In the genomic region with DNA sequence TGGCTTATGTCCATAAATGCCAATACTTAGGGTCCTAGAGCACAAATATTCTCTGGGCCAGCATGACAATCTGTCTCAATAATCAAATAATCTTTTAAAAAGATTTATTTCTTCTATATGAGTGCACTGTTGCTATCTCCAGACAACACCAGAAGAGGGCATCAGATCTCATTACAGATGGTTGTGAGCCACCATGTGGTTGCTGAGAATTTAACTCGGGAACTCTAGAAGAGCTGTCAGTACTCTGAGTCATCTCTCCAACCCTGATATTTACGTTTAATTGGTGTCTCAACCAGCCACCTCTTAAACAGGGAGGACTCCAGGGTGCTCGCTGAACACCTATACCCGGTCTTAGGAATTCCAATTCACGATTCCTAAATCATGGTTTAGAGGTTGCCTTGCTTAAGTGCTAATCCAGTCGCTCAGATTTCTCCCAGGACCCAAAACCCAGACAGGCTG, we compare ENCODE assay signal across 8 mouse cellular contexts. TPM values are rescaled to one million over a fixed set of nuclear protein-coding genes. Genes with fewer than 3 reads are reported as not detected.
DNase-seq lines count a peak whose midpoint lies in the region; ATAC-seq and TF ChIP-seq lines count a peak whose summit lies in the region.
"Not testable (repeated sequence)": the region's sequence is repeated elsewhere in the genome, so short reads cannot be mapped to it uniquely, and the experiment has no call there.

No protein-coding gene starts in this region.

- peak; percentile 35 for DNase-seq in Muller cell, postnatal 12 days (ENCODE audit: inconsistent ontology term)
- DNase-seq in cerebellum, postnatal 25 days, result peak; percentile 38
- peak; percentile 24 for DNase-seq in gastrocnemius, adult 18-20 months (ENCODE audit: low spot score)
- DNase-seq in hindbrain, postnatal 0 days (ENCODE audit: low spot score), result peak; percentile 6
- DNase-seq in layer of hippocampus, adult 9-10 months (ENCODE audit: low spot score), result peak; percentile 13

- H3K27ac ChIP-seq in hindbrain, postnatal 0 days, result peak overlapping the region; percentile 45; the same call in 1 of the 2 replicates
- not testable (repeated sequence) for H3K27ac ChIP-seq in liver, embryonic 16.5 days (ENCODE audit: low read length)
- H3K27ac ChIP-seq in testis, adult 2 months (ENCODE audit: control insufficient read depth, insufficient read depth, low read depth, low read length), result peak overlapping the region; percentile 53

- TF ChIP-seq CTCF in hindbrain, postnatal 0 days (IDR thresholded peaks at IDR 0.05; ENCODE audit: low read depth), result peak; percentile 54
- not testable (repeated sequence) for TF ChIP-seq CTCF in testis, adult 2 months (IDR thresholded peaks at IDR 0.05; ENCODE audit: control insufficient read depth, insufficient read depth, insufficient replicate concordance, low read depth, low read length)

- not testable (repeated sequence) for H3K9me3 ChIP-seq in hindbrain, postnatal 0 days (ENCODE audit: low read length); liver, embryonic 16.5 days (replicated peaks; ENCODE audit: control insufficient read depth, low read length)

- H3K36me3 ChIP-seq in hindbrain, postnatal 0 days (ENCODE audit: insufficient read depth, low read length); testis, adult 2 months (ENCODE audit: control insufficient read depth, insufficient read depth, low read length): not testable (repeated sequence)
- H3K36me3 ChIP-seq in liver, embryonic 16.5 days (ENCODE audit: control insufficient read depth, insufficient read depth), result peaks cover 26% of the 10 kb centered on the region
- H3K36me3 ChIP-seq in myocyte (ENCODE audit: control insufficient read depth, insufficient read depth), result peaks cover 12% of the 10 kb centered on the region

- ATAC-seq in hindbrain, postnatal 0 days, result peak; percentile 57
- ATAC-seq in liver, embryonic 16.5 days (ENCODE audit: low read depth), result not testable (repeated sequence)

- H3K9ac ChIP-seq in hindbrain, postnatal 0 days (replicated peaks; ENCODE audit: low read length), result peak overlapping the region; percentile 51
- peak overlapping the region; percentile 65 for H3K9ac ChIP-seq in liver, embryonic 16.5 days (ENCODE audit: low read depth, low read length)

- 44% methylated on average over 6 of the region's 6 CpGs for WGBS in hindbrain, postnatal 0 days
- WGBS in liver, embryonic 16.5 days (ENCODE audit: insufficient replicate concordance), result 47% methylated on average over 6 of the region's 6 CpGs

- H3K4me2 ChIP-seq in hindbrain, postnatal 0 days (ENCODE audit: low read depth, low read length), result peak overlapping the region; percentile 77
- peak overlapping the region; percentile 74 for H3K4me2 ChIP-seq in liver, embryonic 16.5 days (ENCODE audit: low read depth, low read length)
- H3K4me2 ChIP-seq in myocyte (ENCODE audit: low read depth), result peak overlapping the region; percentile 87

- peak overlapping the region; percentile 32 for H3ac ChIP-seq in myocyte (ENCODE audit: control insufficient read depth, insufficient read length)

- H3K4me1 ChIP-seq in hindbrain, postnatal 0 days (ENCODE audit: insufficient read depth, low read length); liver, embryonic 16.5 days (ENCODE audit: control insufficient read depth, low read depth, low read length); testis, adult 2 months (ENCODE audit: control insufficient read depth, insufficient read depth, low read length): not testable (repeated sequence)

- peak overlapping the region; percentile 69 for H3K4me3 ChIP-seq in hindbrain, postnatal 0 days (ENCODE audit: low read length)
- peak overlapping the region; percentile 73 for H3K4me3 ChIP-seq in liver, embryonic 16.5 days (ENCODE audit: low read depth, low read length)
- H3K4me3 ChIP-seq in myocyte, result peak overlapping the region; percentile 53
- H3K4me3 ChIP-seq in testis, adult 2 months (ENCODE audit: control insufficient read depth, low read depth, low read length), result peak overlapping the region; percentile 93

- not testable (repeated sequence) for H3K27me3 ChIP-seq in hindbrain, postnatal 0 days (ENCODE audit: insufficient read depth, low read length); liver, embryonic 16.5 days (ENCODE audit: control insufficient read depth, insufficient read depth, low read depth, low read length); myocyte (ENCODE audit: control insufficient read depth, insufficient read depth, insufficient read length); testis, adult 2 months (ENCODE audit: control insufficient read depth, insufficient read depth, low read length)

- H3K79me2 ChIP-seq in myocyte (ENCODE audit: control insufficient read depth, insufficient read depth), result not testable (repeated sequence)

- TF ChIP-seq POLR2A in myocyte (IDR thresholded peaks at IDR 0.05; ENCODE audit: insufficient read length, low read depth); testis, adult 2 months (IDR thresholded peaks at IDR 0.05; ENCODE audit: control insufficient read depth, low read depth, low read length): not testable (repeated sequence)

RNA-seq across cellular contexts. Expression of gene Srpk2, which starts 27.3 kb away (rescaled TPM):
- total RNA-seq in gastrocnemius, adult 18-20 months (2021), result 10 to 100 TPM; 23.8 to 27.4 TPM
- total RNA-seq in hindbrain, postnatal 0 days (2014; rRNA removed), result 55.0 and 62.2 TPM in 2 replicates
- 150 TPM in 2 replicates for polyA plus RNA-seq in hindbrain, postnatal 0 days (2015; fragmentation: Nextera tagmentation; extraction: Ambion mirVana)
- polyA plus RNA-seq in liver, embryonic 16.5 days (2015; fragmentation: Nextera tagmentation; extraction: Ambion mirVana), result 6.2 and 6.6 TPM in 2 replicates
- polyA plus RNA-seq in myocyte (2012; fragmentation: generic; extraction: Trizol), result 8.1 TPM
- 229 and 250 TPM in 2 replicates for polyA plus RNA-seq in testis, adult 2 months (2012; rRNA removed)

Comparison
In these comparisons a context has a peak if more than half of its experiments do, and no peak if none do; other contexts are left out.
1. RNA of gene Srpk2, which starts 27.3 kb away (polyA plus RNA-seq): 229 to 250 TPM in testis, adult 2 months and 150 TPM in hindbrain, postnatal 0 days; 8.1 TPM in myocyte (single experiment) and 6.2 to 6.6 TPM in liver, embryonic 16.5 days; every median in the first group is over 10 times any median in the second.
2. Peak in every context shown above with its lines, with median percentiles within 50 percentile points of each other: DNase-seq, H3K4me2 ChIP-seq and H3K4me3 ChIP-seq.